In genomic region chr17:79244121-79244520, GRCm38 (mm10) we compare ENCODE assay signal across 18 mouse cellular contexts.
DNase-seq lines count a peak whose midpoint lies in the region; ATAC-seq lines count a peak whose summit lies in the region.
"Had no signal": no experiment of that assay in that cellular context is flagged by ENCODE, and none has a peak within 500 bp of the region (broad histone marks: within the 10 kb centered on the region; RNA-seq: fewer than 3 reads in every experiment).

No protein-coding gene starts in this region.

- ATAC-seq in cerebellum, adult (ENCODE audit: insufficient number of reproducible peaks, low FRiP score, low TSS enrichment), result no peak
- ATAC-seq: activated CD4-positive, CD25-positive, alpha-beta regulatory T cell, adult 4 months; CD4-positive, CD25-positive, alpha-beta regulatory T cell, adult 4 months; forebrain, embryonic 13.5 days; forebrain, embryonic 15.5 days; forebrain, postnatal 0 days; Patski had no signal

- peak; percentile 6 for DNase-seq in cerebellum, adult 9-10 months
- peak; percentile 66 to 69 for DNase-seq in cerebellum, postnatal 10 days
- DNase-seq in cerebellum, adult 11 months, result no peak
- DNase-seq in cerebellum, postnatal 25 days, result peak; percentile 9 to 12
- DNase-seq in cerebellum, adult 11-12 months, result no peak
- DNase-seq in left cerebral cortex, postnatal 4 days, result peak; percentile 5
- DNase-seq in left cerebral cortex, adult 18-20 months (ENCODE audit: low spot score in 2 of 2), result no peak
- DNase-seq: adrenal gland, adult 8-10 months; adrenal gland, postnatal 14 days; adrenal gland, postnatal 36 days; B cell, adult 2 months; forebrain, postnatal 0 days had no signal

- intact Hi-C loops in left cerebral cortex, postnatal 4 days (cut with DNase I), result no loop called here

Comparison
In these comparisons a context has a peak if more than half of its experiments do, and no peak if none do; other contexts are left out.
1. DNase-seq: peak in cerebellum, adult 9-10 months (single experiment), cerebellum, postnatal 10 days (2 of 2), cerebellum, postnatal 25 days (2 of 2) and left cerebral cortex, postnatal 4 days (single experiment); none in cerebellum, adult 11 months (single experiment), cerebellum, adult 11-12 months (single experiment) and left cerebral cortex, adult 18-20 months (0 of 2).